Mouse (Mus musculus): ENCODE results near the gene Mex3a. TPM values are rescaled to one million over a fixed set of nuclear protein-coding genes. Genes with fewer than 3 reads are reported as not detected.

Mex3a gene
- polyA plus RNA-seq, 1 experiment from 2014 or later = 3.3 TPM

DNA sequence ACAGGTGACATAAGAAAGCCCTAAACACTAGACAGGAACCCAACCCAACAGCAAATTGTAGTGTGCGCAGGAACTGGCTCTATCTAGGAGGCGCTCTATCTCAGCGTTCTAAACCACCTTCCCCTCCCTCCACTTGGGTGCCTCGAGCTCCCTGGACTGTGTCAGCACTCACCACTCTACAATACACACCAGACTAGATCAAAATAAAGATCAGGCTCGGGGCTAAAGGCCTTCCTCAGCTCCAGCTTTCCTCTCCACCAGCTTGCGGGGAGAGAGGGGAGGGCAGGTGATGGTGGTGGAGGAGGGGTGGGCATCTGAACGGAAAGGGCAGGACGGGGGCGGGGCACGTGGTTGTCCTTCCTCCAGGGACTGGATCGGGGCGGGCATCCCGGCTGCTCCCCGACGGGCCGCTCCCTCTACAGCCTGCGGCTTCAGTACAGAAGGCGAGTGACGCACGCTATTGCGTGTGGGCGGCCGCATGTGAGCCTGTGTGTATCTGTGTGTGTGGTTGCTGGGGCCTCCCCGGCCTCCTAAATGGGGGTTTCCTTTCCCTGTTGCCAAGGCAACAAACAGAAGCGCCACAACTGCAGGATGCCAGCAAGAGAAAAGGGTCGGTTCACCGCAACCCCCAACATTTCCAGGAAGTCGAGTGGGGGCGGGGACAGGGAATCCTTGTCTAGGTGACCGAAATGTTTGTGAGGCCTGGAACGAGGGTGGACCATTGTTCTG is 22.3 kb upstream of the Mex3a start, which contains the start of gene Lmna:
Gene Lmna, minus strand, starts transcription at position 265 of the 729 bp plus-strand sequence.
- Histone ChIP-seq H3K9me3 (ENCODE audit: control insufficient read depth, low read length) (no peaks in the 10 kb centered on the region), H3K36me3 (ENCODE audit: control insufficient read depth, insufficient read depth, low read length) (no peaks in the 10 kb centered on the region), H3K4me2 (replicated peaks; ENCODE audit: low read depth) (peak within 1 kb of the TSS; percentile 60), H3K4me1 (replicated peaks; ENCODE audit: control insufficient read depth, insufficient read depth) (peaks cover 25% of the 10 kb centered on the region), H3K4me3 (ENCODE audit: low read depth, low read length) (peak within 1 kb of the TSS; percentile 30), H3K9ac (ENCODE audit: low read length) (peak within 1 kb of the TSS; percentile 47), H3K27ac (replicated peaks) (peak within 1 kb of the TSS; percentile 93), H3K27me3 (ENCODE audit: control insufficient read depth, insufficient read depth, low read length) (no peaks in the 10 kb centered on the region)
- TF ChIP-seq EP300 (optimal IDR thresholded peaks at IDR 0.05) = peak; percentile 75
- TF ChIP-seq CTCF (IDR thresholded peaks at IDR 0.05; ENCODE audit: low read depth) = peak; percentile 68
- WGBS = 2% methylated on average over 27 of the region's 31 CpGs
- ATAC-seq (ENCODE audit: low FRiP score, low TSS enrichment) (peak; percentile 96), DNase-seq (ENCODE audit: low spot score) (peak; percentile 98)

DNA sequence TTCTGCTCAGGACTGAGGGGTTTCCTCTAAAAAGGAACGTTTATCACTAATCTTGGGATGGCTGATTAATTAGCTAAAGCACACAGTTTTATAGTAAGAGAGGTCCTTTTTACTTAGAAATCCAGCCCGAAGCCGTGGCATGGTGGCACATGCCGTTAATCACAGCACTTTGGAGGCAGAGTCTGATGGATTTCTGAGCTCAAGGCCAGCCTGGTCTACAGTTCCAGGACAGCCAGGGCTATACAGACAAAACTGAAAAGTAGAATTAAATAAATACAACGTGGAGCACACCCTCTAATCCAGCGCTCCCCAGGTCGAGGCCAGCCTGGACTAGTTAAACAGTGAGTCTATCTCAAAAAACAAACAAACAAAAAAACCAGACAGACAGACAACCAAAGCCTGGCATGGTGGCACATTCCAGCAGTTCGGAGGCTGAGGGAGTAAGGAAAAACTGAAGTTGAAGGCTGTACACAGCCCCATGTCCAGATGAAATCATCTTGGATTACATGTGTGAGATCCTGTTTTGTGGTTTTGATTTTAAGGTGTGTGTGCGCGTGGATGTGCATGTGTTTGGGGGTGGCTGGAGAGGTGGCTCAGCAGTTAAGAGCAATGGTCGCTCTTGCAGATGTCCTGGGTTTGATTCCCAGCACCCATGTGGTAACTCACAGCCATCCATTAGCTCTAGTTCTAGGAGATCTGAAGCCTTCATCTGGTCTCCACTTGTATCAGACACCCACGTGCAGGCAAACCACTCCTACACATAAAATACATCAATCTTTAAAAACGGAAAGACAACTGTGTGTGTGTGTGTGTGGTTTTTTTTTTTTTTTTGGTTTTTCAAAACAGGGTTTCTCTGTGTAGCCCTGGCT is 21.5 kb upstream of the Mex3a start:
- peak overlapping the region; percentile 60 for H3K4me2 ChIP-seq (replicated peaks; ENCODE audit: low read depth)
- no peaks in the 10 kb centered on the region for H3K9me3 ChIP-seq (ENCODE audit: control insufficient read depth, low read length)
- 0 out of 2 replicates have a peak overlapping the region, but pooled peaks have one; percentile 30 for H3K4me3 ChIP-seq (ENCODE audit: low read depth, low read length)
- no peak for DNase-seq (ENCODE audit: low spot score)
- no peaks in the 10 kb centered on the region for H3K36me3 ChIP-seq (ENCODE audit: control insufficient read depth, insufficient read depth, low read length)
- TF ChIP-seq EP300 (optimal IDR thresholded peaks at IDR 0.05) (no peak), CTCF (IDR thresholded peaks at IDR 0.05; ENCODE audit: low read depth) (no peak)
- WGBS = 38% methylated on average over 13 of the region's 13 CpGs
- peak overlapping the region; percentile 47 for H3K9ac ChIP-seq (ENCODE audit: low read length)
- H3K4me1 ChIP-seq (replicated peaks; ENCODE audit: control insufficient read depth, insufficient read depth) = peaks cover 21% of the 10 kb centered on the region
- ATAC-seq (ENCODE audit: low FRiP score, low TSS enrichment) = no peak
- H3K27me3 ChIP-seq (ENCODE audit: control insufficient read depth, insufficient read depth, low read length) = no peaks in the 10 kb centered on the region
- peak overlapping the region; percentile 93 for H3K27ac ChIP-seq (replicated peaks)

DNA sequence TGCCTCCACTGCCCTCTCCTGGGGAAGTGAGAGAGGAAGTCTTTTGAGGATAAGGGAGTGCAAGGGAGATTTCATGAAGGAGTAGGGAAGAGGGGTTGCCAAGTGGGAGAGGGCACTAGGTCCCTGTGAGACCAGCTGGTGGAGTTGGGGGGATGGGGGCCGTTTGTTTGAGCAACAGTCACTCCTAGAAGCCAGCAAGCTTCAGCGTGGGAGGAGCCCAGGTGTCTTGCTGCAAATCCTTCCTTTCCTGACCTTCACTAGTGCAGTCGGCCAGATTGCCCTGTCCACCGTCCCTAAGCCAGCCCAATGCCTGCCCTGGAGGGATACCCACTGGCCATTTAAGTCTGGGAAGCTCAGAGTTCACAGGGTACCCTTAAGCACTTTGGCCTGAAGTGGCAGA is 20.6 kb upstream of the Mex3a start:
- WGBS = 43% methylated on average over 4 of the region's 4 CpGs
- ATAC-seq (ENCODE audit: low FRiP score, low TSS enrichment) = no peak
- no peaks in the 10 kb centered on the region for H3K36me3 ChIP-seq (ENCODE audit: control insufficient read depth, insufficient read depth, low read length)

DNA sequence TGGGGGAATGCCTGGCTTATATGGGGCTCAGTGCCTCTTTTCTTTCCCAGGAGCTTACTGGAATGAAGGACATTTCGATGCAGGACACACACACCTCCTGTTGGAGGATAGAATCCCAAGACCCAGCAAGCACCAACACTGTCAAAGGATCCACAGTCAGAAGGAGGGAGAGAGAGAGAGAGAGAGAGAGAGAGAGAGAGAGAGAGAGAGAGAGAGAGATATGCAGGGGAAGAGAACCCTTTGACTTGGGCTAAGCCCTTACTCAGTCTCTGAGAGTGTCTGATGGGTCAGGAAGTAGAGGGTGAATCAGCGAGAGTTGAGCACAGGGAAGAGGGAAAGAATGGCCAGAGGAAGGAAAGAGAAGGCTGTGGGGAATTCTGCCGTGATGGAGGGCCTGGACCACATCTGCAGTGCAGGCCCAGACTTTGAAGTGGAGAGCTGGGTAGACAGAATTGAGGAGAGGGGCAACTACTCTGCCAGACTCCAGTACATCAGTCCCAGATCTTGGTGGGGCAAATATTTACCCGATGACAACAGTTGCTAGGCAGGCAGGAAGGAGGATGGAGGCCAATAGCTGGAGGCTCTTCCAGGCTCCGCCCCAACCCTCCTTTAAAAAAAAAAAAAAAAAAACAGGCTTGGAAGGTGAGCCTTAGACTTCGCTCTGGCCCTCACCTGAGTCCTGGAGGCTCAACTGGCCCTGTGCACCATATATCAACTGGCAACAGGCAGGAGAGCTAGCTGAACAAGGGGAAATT is 19.9 kb upstream of the Mex3a start:
- Histone ChIP-seq H3K36me3 (ENCODE audit: control insufficient read depth, insufficient read depth, low read length) (no peaks in the 10 kb centered on the region), H3K4me1 (replicated peaks; ENCODE audit: control insufficient read depth, insufficient read depth) (peaks cover 21% of the 10 kb centered on the region), H3K9me3 (ENCODE audit: control insufficient read depth, low read length) (no peaks in the 10 kb centered on the region), H3K27me3 (ENCODE audit: control insufficient read depth, insufficient read depth, low read length) (no peaks in the 10 kb centered on the region), H3K4me2 (replicated peaks; ENCODE audit: low read depth) (no peak overlapping the region), H3K4me3 (ENCODE audit: low read depth, low read length) (no peak overlapping the region), H3K9ac (ENCODE audit: low read length) (no peak overlapping the region), H3K27ac (replicated peaks) (peak overlapping the region; percentile 81)
- 39% methylated on average over 6 of the region's 6 CpGs for WGBS
- DNase-seq (ENCODE audit: low spot score) = peak; percentile 33
- TF ChIP-seq CTCF (IDR thresholded peaks at IDR 0.05; ENCODE audit: low read depth) (no peak), EP300 (optimal IDR thresholded peaks at IDR 0.05) (no peak)
- no peak for ATAC-seq (ENCODE audit: low FRiP score, low TSS enrichment)

More for the DNA sequence above, 20.6 kb upstream of the Mex3a start:
- peaks cover 21% of the 10 kb centered on the region for H3K4me1 ChIP-seq (replicated peaks; ENCODE audit: control insufficient read depth, insufficient read depth)
- no peak overlapping the region for H3K9ac ChIP-seq (ENCODE audit: low read length)
- peak overlapping the region; percentile 81 for H3K27ac ChIP-seq (replicated peaks)
- H3K4me3 ChIP-seq (ENCODE audit: low read depth, low read length) = no peak overlapping the region
- no peak for DNase-seq (ENCODE audit: low spot score)
- no peak overlapping the region for H3K4me2 ChIP-seq (replicated peaks; ENCODE audit: low read depth)
- TF ChIP-seq EP300 (optimal IDR thresholded peaks at IDR 0.05) (no peak), CTCF (IDR thresholded peaks at IDR 0.05; ENCODE audit: low read depth) (peak; percentile 41)
- H3K27me3 ChIP-seq (ENCODE audit: control insufficient read depth, insufficient read depth, low read length) = no peaks in the 10 kb centered on the region
- no peaks in the 10 kb centered on the region for H3K9me3 ChIP-seq (ENCODE audit: control insufficient read depth, low read length)

DNA sequence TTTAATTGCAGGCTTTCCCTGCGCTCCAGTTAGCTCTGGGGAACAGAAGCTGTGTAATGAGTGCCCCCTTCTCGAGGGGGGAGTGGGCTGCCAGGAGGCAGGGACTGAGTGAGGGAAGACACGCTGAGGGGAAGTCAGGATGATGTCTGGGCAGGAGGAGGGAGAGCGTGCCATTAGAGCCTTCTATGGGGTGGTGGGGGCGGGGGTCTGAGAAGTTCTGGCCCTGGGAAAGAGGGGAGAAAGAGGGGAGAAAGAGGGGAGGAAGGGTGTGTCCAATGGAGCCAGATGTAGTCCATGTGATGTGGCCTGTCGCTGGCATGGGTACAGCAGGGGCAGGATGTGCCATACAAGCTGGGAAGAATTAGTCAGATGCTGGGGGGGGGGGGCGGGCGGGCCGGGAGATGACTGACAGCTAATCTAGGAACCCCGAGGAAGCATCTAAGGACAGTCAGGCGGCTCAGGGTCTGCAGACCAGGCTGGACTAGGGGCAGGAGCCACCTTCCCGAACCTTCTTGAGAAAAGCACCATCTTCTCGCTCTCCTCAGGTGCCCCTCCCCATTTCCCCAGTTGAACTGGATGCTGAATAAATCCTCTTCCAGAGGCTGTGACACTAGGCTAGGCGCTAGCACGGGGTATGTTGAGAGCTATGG is 19.2 kb upstream of the Mex3a start:
- Histone ChIP-seq H3K27ac (replicated peaks) (peak overlapping the region; percentile 81), H3K4me3 (ENCODE audit: low read depth, low read length) (no peak overlapping the region), H3K9me3 (ENCODE audit: control insufficient read depth, low read length) (no peaks in the 10 kb centered on the region), H3K4me2 (replicated peaks; ENCODE audit: low read depth) (no peak overlapping the region), H3K9ac (ENCODE audit: low read length) (no peak overlapping the region), H3K27me3 (ENCODE audit: control insufficient read depth, insufficient read depth, low read length) (no peaks in the 10 kb centered on the region), H3K4me1 (replicated peaks; ENCODE audit: control insufficient read depth, insufficient read depth) (peaks cover 21% of the 10 kb centered on the region), H3K36me3 (ENCODE audit: control insufficient read depth, insufficient read depth, low read length) (no peaks in the 10 kb centered on the region)
- TF ChIP-seq CTCF (IDR thresholded peaks at IDR 0.05; ENCODE audit: low read depth) (no peak), EP300 (optimal IDR thresholded peaks at IDR 0.05) (no peak)
- ATAC-seq (ENCODE audit: low FRiP score, low TSS enrichment) = no peak
- 37% methylated on average over 11 of the region's 15 CpGs for WGBS
- peak; percentile 40 for DNase-seq (ENCODE audit: low spot score)

Measured in stomach, postnatal 0 days (tissue).